Mouse (Mus musculus): ENCODE data around the gene Fcamr.

Fcamr gene

GRCm38 (mm10) chr1:130854819-130855218 lies 54.1 kb downstream of the Fcamr start:
- DNase-seq (ENCODE audit: low spot score in 2 of 2) = no peak

DNA sequence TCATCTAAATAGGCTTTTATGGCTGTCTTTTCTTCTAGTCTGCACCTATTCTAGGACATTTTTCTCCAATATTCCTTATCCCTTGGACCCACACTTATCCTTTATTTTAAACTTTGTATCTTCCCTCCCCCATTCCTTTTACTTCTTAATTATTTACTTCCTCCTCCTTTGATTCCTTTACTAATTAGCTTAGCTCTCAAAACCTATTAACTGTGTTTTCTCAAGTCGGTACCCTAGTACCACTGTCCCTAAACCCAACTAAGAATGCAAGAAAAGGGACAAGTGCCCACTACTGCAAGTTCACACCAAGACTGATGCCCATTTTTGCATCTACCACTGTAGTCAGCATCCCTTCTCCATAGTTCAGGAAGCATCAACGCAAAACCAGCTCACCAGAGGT lies 55.0 kb downstream of the Fcamr start:
- DNase-seq (ENCODE audit: low spot score in 2 of 2) = no peak

DNA sequence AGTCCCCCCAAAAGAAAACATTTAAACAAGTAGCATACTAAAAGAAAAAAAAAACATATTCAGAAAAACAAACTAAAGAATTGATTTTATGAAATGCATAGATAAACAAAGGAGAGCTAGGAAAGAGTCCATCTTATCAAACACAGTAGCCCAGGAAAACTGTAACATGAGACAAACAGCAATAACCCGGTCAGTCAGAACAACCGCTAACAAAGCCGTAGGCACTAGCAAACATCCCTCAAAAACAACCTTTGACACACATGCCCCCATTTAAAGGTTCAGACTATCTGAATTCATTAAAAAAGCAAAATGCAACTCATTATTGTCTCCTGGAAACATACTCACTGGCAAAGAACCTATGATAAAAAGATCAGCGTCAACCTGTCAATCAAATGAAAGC lies 56.8 kb downstream of the Fcamr start:
- DNase-seq (ENCODE audit: low spot score in 2 of 2) = no peak

DNA sequence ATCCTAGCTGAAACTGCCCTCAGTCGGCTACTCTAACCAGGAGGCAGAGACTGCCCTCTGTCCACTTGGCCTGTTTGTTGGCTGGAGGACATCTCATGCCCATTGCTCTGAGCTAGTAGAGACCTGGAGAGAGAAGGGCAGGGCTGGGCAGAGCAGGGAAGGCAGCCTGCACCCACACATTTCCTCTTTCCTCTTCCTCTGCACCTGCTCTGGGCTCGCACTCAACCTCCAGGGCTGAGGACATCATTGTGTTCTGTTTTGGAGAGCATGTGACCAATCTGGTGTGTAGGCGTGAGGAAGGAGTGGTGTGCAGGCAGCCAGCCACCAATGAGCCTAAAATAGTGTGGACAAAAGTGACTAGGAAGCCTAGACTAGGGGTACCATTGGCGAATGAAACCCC lies 63.5 kb downstream of the Fcamr start:
- no peak for DNase-seq (ENCODE audit: low spot score in 2 of 2)
